Mouse (Mus musculus): ENCODE data around the gene Ccdc61. TPM values are rescaled to one million over a fixed set of nuclear protein-coding genes. Genes with fewer than 3 reads are reported as not detected.

Ccdc61 gene
- 39.2 and 123 TPM in 2 replicates for polyA plus RNA-seq (2012; rRNA removed)

DNA sequence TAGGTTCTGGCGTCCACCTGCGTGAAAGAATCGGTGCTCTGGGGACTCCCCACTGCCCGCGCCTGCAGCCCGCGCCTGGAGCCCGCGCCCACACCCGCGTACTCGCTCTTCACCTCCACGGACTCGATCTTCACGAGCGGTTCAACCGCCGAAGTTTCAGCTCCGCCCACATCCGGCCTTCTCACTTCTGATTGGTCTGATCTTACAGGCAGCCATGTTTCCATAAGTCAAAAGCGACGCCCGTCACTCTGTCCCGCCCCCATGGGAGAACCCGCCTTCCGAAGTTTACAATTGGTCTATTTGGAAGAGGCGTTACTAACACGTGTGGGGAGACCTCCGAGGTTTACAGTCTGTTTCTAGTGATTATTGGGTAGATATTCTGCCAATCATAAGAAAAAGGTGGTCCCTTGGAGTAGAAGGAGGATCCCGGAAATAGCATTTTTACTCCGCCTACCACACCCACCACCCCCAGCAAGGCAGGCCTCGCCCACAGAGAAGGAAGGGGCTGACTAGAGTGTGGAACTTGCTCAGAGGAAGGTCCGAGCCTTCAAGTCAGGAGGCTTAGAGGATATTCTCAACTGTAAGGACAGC, at the start of gene Ccdc61:
Gene Ccdc61 (minus strand): TSS at position 175 of the 591 bp plus-strand sequence.

DNA sequence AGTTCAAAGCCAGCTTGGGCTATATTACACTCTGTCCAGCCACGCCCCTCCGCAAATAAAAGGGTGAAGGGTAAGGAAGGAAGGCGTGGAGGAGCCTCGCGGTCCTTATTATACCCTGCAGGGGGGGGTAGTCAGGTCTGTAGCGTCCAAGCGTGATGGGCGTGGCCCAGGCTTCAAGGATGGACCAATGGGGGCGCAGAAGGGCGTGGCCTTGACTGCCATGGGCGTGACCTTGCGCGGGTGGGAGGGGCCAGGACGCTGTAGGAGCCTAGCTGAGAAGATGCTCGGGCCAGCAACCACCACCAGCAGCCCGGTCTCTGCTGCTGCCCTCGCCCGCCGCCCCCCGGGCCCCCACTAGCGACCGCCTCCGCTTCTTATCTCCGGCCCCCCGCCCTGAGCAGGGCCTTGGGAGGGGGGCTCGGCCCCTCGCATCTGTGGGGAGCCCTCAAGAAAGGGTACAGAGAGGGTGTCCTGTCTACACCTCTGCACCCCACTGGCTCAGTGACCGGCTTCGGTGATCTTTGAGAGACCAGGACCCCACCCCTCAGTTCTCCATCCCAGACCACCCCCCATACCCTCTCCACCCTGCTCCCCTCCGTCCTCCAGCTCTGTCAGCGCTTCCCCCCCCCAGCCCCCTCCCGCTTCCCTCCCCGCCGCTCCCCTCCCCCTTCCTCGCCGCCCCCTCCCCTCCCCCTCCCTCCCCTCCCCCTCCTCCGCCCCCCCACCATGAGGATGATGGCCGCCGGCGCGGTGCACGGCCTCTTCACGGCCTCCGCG, 15.1 kb upstream of the Ccdc61 start, which contains the start of gene Nova2:
Gene Nova2 (plus strand): TSS at position 727 of the 777 bp plus-strand sequence.

DNA sequence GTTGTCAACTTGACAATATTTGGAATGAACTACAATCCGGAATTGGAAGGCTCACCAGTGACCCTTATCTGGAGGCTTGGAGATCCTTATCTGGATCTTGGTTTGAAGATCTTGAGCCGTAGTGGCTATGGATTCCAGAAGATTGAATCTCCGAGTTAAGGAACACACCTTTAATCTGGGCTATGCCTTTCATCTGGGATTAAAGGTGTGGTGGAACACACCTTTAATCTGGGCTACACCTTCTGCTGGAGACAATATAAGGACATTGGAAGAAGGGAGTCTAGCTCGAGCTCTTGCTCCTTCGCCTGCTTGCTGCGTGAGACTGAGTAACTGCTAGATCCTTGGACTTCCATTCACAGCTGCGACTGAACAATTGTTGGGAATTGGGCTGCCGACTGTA, 39.2 kb downstream of the Ccdc61 start, which contains the start of gene Pglyrp1:
Gene Pglyrp1 (plus strand): TSS at position 301 of the 400 bp plus-strand sequence.

Other genes starting within 250 kb of the Ccdc61 start
- not detected in 2 replicates for gene Psg20, start 224.2 kb downstream of the Ccdc61 start, polyA plus RNA-seq (2012; rRNA removed)
- gene Psg22, start 192.3 kb downstream of the Ccdc61 start, polyA plus RNA-seq (2012; rRNA removed): not detected in 2 replicates
- gene Psg19, start 111.9 kb downstream of the Ccdc61 start, polyA plus RNA-seq (2012; rRNA removed): 0.05 and 0.19 TPM in 2 replicates
- 0.10 and 0.40 TPM in 2 replicates for gene Psg17, start 88.8 kb downstream of the Ccdc61 start, polyA plus RNA-seq (2012; rRNA removed)
- 0.51 and 0.59 TPM in 2 replicates for gene Mill2, start 70.4 kb downstream of the Ccdc61 start, polyA plus RNA-seq (2012; rRNA removed)
- 0.67 and 1.1 TPM in 2 replicates for gene Pglyrp1, start 39.1 kb downstream of the Ccdc61 start, polyA plus RNA-seq (2012; rRNA removed)
- gene Nova2, start 15.5 kb upstream of the Ccdc61 start, polyA plus RNA-seq (2012; rRNA removed): 15.5 and 23.3 TPM in 2 replicates
- gene Nanos2, start 77.0 kb upstream of the Ccdc61 start, polyA plus RNA-seq (2012; rRNA removed): 0.32 and 0.84 TPM in 2 replicates
- 7.1 and 7.9 TPM in 2 replicates for gene Mypop, start 80.8 kb upstream of the Ccdc61 start, polyA plus RNA-seq (2012; rRNA removed)
- 31.9 and 58.6 TPM in 2 replicates for gene Irf2bp1, start 93.6 kb upstream of the Ccdc61 start, polyA plus RNA-seq (2012; rRNA removed)
- 0.57 and 0.67 TPM in 2 replicates for gene Foxa3, start 113.1 kb upstream of the Ccdc61 start, polyA plus RNA-seq (2012; rRNA removed)
- 84.7 and 90.8 TPM in 2 replicates for gene Sympk, start 114.0 kb upstream of the Ccdc61 start, polyA plus RNA-seq (2012; rRNA removed)
- gene Rsph6a, start 144.3 kb upstream of the Ccdc61 start, polyA plus RNA-seq (2012; rRNA removed): 0.02 and 0.11 TPM in 2 replicates
- gene Dmwd, start 165.8 kb upstream of the Ccdc61 start, polyA plus RNA-seq (2012; rRNA removed): 85.3 and 111 TPM in 2 replicates
- gene Dmpk, start 173.4 kb upstream of the Ccdc61 start, polyA plus RNA-seq (2012; rRNA removed): 67.7 and 68.8 TPM in 2 replicates
- 35.0 and 44.6 TPM in 2 replicates for gene Six5, start 184.2 kb upstream of the Ccdc61 start, polyA plus RNA-seq (2012; rRNA removed)
- gene Gm4969, start 208.0 kb upstream of the Ccdc61 start, polyA plus RNA-seq (2012; rRNA removed): 0.97 and 3.3 TPM in 2 replicates
- gene Fbxo46, start 209.4 kb upstream of the Ccdc61 start, polyA plus RNA-seq (2012; rRNA removed): 10.6 and 11.1 TPM in 2 replicates
- 9.8 and 13.3 TPM in 2 replicates for gene Qpctl, start 238.9 kb upstream of the Ccdc61 start, polyA plus RNA-seq (2012; rRNA removed)
- gene Snrpd2, start 239.3 kb upstream of the Ccdc61 start, polyA plus RNA-seq (2012; rRNA removed): 200 and 212 TPM in 2 replicates